Mouse (Mus musculus) embryo, embryonic 11 days (tissue): ENCODE measurements at regions not wholly inside any gene's neighbourhood (a gene's known extent, or its start where the extent isn't known, plus 50 kb on each side); places are given as distances from the start of the nearest gene placed in this dataset.

Experiments used
- DNase-seq: peaks from one replicate; pipeline ENCODE4 v3.0.0-alpha.2; 2015

- no peak for DNase-seq
Observed at GRCm38 (mm10) chr2:163138688-163139385, 51.2 kb upstream of the Gtsf1l start.

- no peak for DNase-seq
Observed at GRCm38 (mm10) chr2:163142762-163143388, 55.2 kb upstream of the Gtsf1l start.

GRCm38 (mm10) chr2:163143413-163143812, 55.8 kb upstream of the Gtsf1l start:
- DNase-seq: no peak

GRCm38 (mm10) chr2:163146001-163146400, 56.9 kb upstream of the Tox2 start:
- DNase-seq: no peak

- DNase-seq: no peak
Observed at GRCm38 (mm10) chr2:163146481-163146880, 56.4 kb upstream of the Tox2 start.

- no peak for DNase-seq
Observed at GRCm38 (mm10) chr2:163147381-163147780, 55.5 kb upstream of the Tox2 start.

- peak; percentile 20 for DNase-seq
Observed at GRCm38 (mm10) chr2:163151016-163151415, 51.9 kb upstream of the Tox2 start.

GRCm38 (mm10) chr2:163152340-163153033, 50.4 kb upstream of the Tox2 start:
- DNase-seq: peak; percentile 86
